18 mouse cellular contexts compared by ENCODE assay signal in the genomic region with DNA sequence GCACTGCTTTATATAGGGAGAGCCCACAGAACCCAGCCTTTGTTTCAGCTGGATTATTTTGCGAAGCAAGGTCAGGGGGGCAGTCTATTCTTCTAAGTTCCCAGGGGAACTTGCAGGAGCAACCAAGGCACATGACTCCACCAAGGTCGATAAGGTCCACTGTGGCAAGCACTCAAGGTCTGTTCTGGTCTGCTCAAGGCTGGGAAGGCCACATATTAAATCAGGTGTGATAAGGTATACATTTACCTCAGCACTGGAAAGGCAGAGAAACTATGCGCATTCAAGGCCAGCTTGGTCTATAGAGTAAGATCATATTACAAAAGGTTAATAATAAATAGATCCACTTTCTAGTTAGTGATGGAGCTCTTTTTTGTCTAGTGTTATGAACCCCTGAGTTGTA. TPM values are rescaled to one million over a fixed set of nuclear protein-coding genes. Genes with fewer than 3 reads are reported as not detected.
"Had no signal": no experiment of that assay in that cellular context is flagged by ENCODE, and none has a peak within 500 bp of the region (broad histone marks: within the 10 kb centered on the region; RNA-seq: fewer than 3 reads in every experiment).

No protein-coding gene starts in this region.

- H3K9me3 ChIP-seq: liver, embryonic 13.5 days; midbrain, embryonic 12.5 days; neural tube, embryonic 13.5 days had no signal

- H3K36me3 ChIP-seq: liver, embryonic 13.5 days; midbrain, embryonic 12.5 days; neural tube, embryonic 13.5 days had no signal

- DNase-seq: kidney, adult 11 months; kidney, adult 8-10 months; layer of hippocampus, postnatal 36 days; liver, embryonic 13.5 days; lung, adult 2 months; lung, postnatal 14 days; lung, postnatal 4 days; retina, postnatal 1 day; right cerebral cortex, postnatal 25 days; spleen, adult 18-20 months; thymus, postnatal 25 days had no signal

- H3K4me2 ChIP-seq: liver, embryonic 13.5 days; midbrain, embryonic 12.5 days; neural tube, embryonic 13.5 days had no signal

- H3K9ac ChIP-seq: liver, embryonic 13.5 days; midbrain, embryonic 12.5 days; neural tube, embryonic 13.5 days had no signal

- H3K27me3 ChIP-seq: liver, embryonic 13.5 days; midbrain, embryonic 12.5 days; neural tube, embryonic 13.5 days had no signal

- ATAC-seq: hindbrain, embryonic 16.5 days; midbrain, embryonic 16.5 days had no signal

- H3K4me1 ChIP-seq: liver, embryonic 13.5 days; midbrain, embryonic 12.5 days; neural tube, embryonic 13.5 days had no signal

- H3K27ac ChIP-seq: left cerebral cortex, adult 2 months; liver, embryonic 13.5 days; midbrain, embryonic 12.5 days; neural tube, embryonic 13.5 days had no signal

- H3K4me3 ChIP-seq: left cerebral cortex, adult 2 months; liver, embryonic 13.5 days; midbrain, embryonic 12.5 days; myocyte; neural tube, embryonic 13.5 days had no signal

RNA-seq across cellular contexts. Expression of gene Npl, which starts 53.8 kb away (rescaled TPM):
- total RNA-seq: neutrophil, adult 5-6 weeks had no signal
